Mouse (Mus musculus): ENCODE data around the gene Ezh1.

- no peak for TF ChIP-seq CTCF (IDR thresholded peaks at IDR 0.05)
- no peak for TF ChIP-seq EP300 (IDR thresholded peaks at IDR 0.05)
Observed at GRCm38 (mm10) chr11:101178061-101179058, 47.9 kb downstream of the Ezh1 start.

Data from lung, postnatal 0 days (tissue).